8 mouse cellular contexts compared by ENCODE assay signal in genomic region chr1:58445143-58445722, GRCm38 (mm10). TPM values are rescaled to one million over a fixed set of nuclear protein-coding genes. Genes with fewer than 3 reads are reported as not detected.
DNase-seq lines count a peak whose midpoint lies in the region; ATAC-seq lines count a peak whose summit lies in the region.

Nif3l1 (plus strand) TSS chr1:58445151.
Ppil3 (minus strand) TSS chr1:58445486.

- H3K27ac ChIP-seq in forebrain, embryonic 14.5 days (ENCODE audit: low read depth, low read length), result peak within 1 kb of the TSS; percentile 88
- H3K27ac ChIP-seq in neural tube, embryonic 15.5 days (replicated peaks), result peak within 1 kb of the TSS; percentile 91

- peaks cover 13% of the 10 kb centered on the region for H3K4me1 ChIP-seq in forebrain, embryonic 14.5 days (ENCODE audit: control insufficient read depth, insufficient read depth, low read length)
- H3K4me1 ChIP-seq in neural tube, embryonic 15.5 days, result peaks cover 30% of the 10 kb centered on the region

- under 1% methylated on average over 33 of the region's 33 CpGs for WGBS in forebrain, embryonic 14.5 days
- under 1% methylated on average over 33 of the region's 33 CpGs for WGBS in neural tube, embryonic 15.5 days

- DNase-seq in ES-CJ7 (ENCODE audit: low read depth, low spot score), result peak; percentile 97
- DNase-seq in cerebellum, adult 11 months, result peak; percentile 66
- peak; percentile 95 for DNase-seq in forebrain, embryonic 14.5 days (ENCODE audit: low spot score)
- DNase-seq in heart, postnatal 14 days, result peak; percentile 77 to 83
- DNase-seq in layer of hippocampus, adult 11-12 months (ENCODE audit: low spot score), result peak; percentile 92
- peak; percentile 88 to 89 for DNase-seq in lung, adult 18-20 months
- peak; percentile 89 for DNase-seq in testis, postnatal 14 days (ENCODE audit: low spot score)

- H3K9me3 ChIP-seq in forebrain, embryonic 14.5 days (replicated peaks; ENCODE audit: control insufficient read depth, low read length), result no peaks in the 10 kb centered on the region
- no peaks in the 10 kb centered on the region for H3K9me3 ChIP-seq in neural tube, embryonic 15.5 days (replicated peaks)

- H3K4me2 ChIP-seq in forebrain, embryonic 14.5 days (ENCODE audit: low read length), result peak within 1 kb of the TSS; percentile 80
- H3K4me2 ChIP-seq in neural tube, embryonic 15.5 days, result peak within 1 kb of the TSS; percentile 75

- peak within 1 kb of the TSS; percentile 79 for H3K9ac ChIP-seq in forebrain, embryonic 14.5 days (ENCODE audit: low read length)
- H3K9ac ChIP-seq in neural tube, embryonic 15.5 days (replicated peaks), result peak within 1 kb of the TSS; percentile 80

- H3K27me3 ChIP-seq in forebrain, embryonic 14.5 days (replicated peaks; ENCODE audit: control insufficient read depth, insufficient read depth, low read length), result no peaks in the 10 kb centered on the region
- no peaks in the 10 kb centered on the region for H3K27me3 ChIP-seq in neural tube, embryonic 15.5 days (replicated peaks)

- intact Hi-C loops in heart, postnatal 14 days (cut with DNase I), result no loop called here

- H3K4me3 ChIP-seq in forebrain, embryonic 14.5 days (ENCODE audit: low read depth, low read length), result peak within 1 kb of the TSS; percentile 60
- peak within 1 kb of the TSS; percentile 74 for H3K4me3 ChIP-seq in neural tube, embryonic 15.5 days (replicated peaks)

- H3K36me3 ChIP-seq in forebrain, embryonic 14.5 days (ENCODE audit: control insufficient read depth, insufficient read depth, low read length), result peaks cover 29% of the 10 kb centered on the region
- peaks cover 18% of the 10 kb centered on the region for H3K36me3 ChIP-seq in neural tube, embryonic 15.5 days

- peak; percentile 97 for ATAC-seq in forebrain, embryonic 14.5 days
- peak; percentile 99 for ATAC-seq in neural tube, embryonic 15.5 days (ENCODE audit: low FRiP score)

RNA-seq across cellular contexts. Expression of gene Nif3l1, which starts in this region (rescaled TPM):
- polyA plus RNA-seq in forebrain, embryonic 14.5 days (2014; fragmentation: Nextera tagmentation; extraction: Ambion mirVana), result 67.6 and 74.1 TPM in 2 replicates
- 10 to 100 TPM; 12.8 to 13.3 TPM for total RNA-seq in heart, postnatal 14 days (2021)
- polyA plus RNA-seq in neural tube, embryonic 15.5 days (2015; fragmentation: Nextera tagmentation; extraction: Ambion mirVana), result 47.2 and 48.4 TPM in 2 replicates

RNA-seq across cellular contexts. Expression of gene Ppil3, which starts in this region (rescaled TPM):
- polyA plus RNA-seq in forebrain, embryonic 14.5 days (2014; fragmentation: Nextera tagmentation; extraction: Ambion mirVana), result 55.9 and 59.9 TPM in 2 replicates
- 10 to 100 TPM; 16.7 to 19.6 TPM for total RNA-seq in heart, postnatal 14 days (2021)
- 53.5 and 54.6 TPM in 2 replicates for polyA plus RNA-seq in neural tube, embryonic 15.5 days (2015; fragmentation: Nextera tagmentation; extraction: Ambion mirVana)

Comparison
In these comparisons a context has a peak if more than half of its experiments do, and no peak if none do; other contexts are left out.
1. Peak in every context shown above with its lines: DNase-seq, ATAC-seq, H3K4me3 ChIP-seq and H3K27ac ChIP-seq.